Mouse (Mus musculus) lung, embryonic 16.5 days (tissue): ENCODE results near the gene Sulf2. TPM values are rescaled to one million over a fixed set of nuclear protein-coding genes. Genes with fewer than 3 reads are reported as not detected.

ENCODE experiments used
- ATAC-seq: fragments of 200-750 bp; cut with Nextera tagmentation; 2 replicates; pipeline ENCODE4 v1.8.0; 2017; ENCODE audit warnings: low read depth, mild to moderate bottlenecking, moderate library complexity
- H3K27ac ChIP-seq: fragments of 300-500 bp; sonication (generic); 2 replicates; pipeline ENCODE4 v1.5.1; 2014; ENCODE audit warnings: mild to moderate bottlenecking, control low read depth, low read length
- H3K27me3 ChIP-seq: fragments of 300-500 bp; sonication (generic); 2 replicates; pipeline ENCODE4 v1.6.1; 2014; ENCODE audit warnings: low read depth, low read length, mixed read lengths; ENCODE audit not compliant: control insufficient read depth, insufficient read depth
- H3K36me3 ChIP-seq: fragments of 300-500 bp; sonication (generic); 2 replicates; pipeline ENCODE4 v1.6.1; 2014; ENCODE audit warnings: low read length; ENCODE audit not compliant: control insufficient read depth, insufficient read depth
- H3K4me1 ChIP-seq: fragments of 300-500 bp; sonication (generic); replicated peaks from 2 replicates; pipeline ENCODE4 v1.6.1; 2014; ENCODE audit warnings: low read length, mixed read lengths; ENCODE audit not compliant: control insufficient read depth, insufficient read depth
- H3K4me2 ChIP-seq: fragments of 300-500 bp; sonication (generic); 2 replicates; pipeline ENCODE4 v1.6.1; 2014; ENCODE audit warnings: low read depth, low read length, control low read depth
- H3K4me3 ChIP-seq: fragments of 300-500 bp; sonication (generic); 2 replicates; pipeline ENCODE4 v1.5.1; 2014; ENCODE audit warnings: mild to moderate bottlenecking, low read length, control low read depth
- H3K9ac ChIP-seq: fragments of 300-500 bp; sonication (generic); 2 replicates; pipeline ENCODE4 v1.6.1; 2014; ENCODE audit warnings: low read length, control low read depth
- H3K9me3 ChIP-seq: fragments of 300-500 bp; sonication (generic); 2 replicates; pipeline ENCODE4 v1.6.1; 2016; ENCODE audit warnings: low read length; ENCODE audit not compliant: control insufficient read depth
- WGBS: fragments of 180-500 bp; shearing (Covaris S2); extraction: QIAGEN DNeasy Blood & Tissue Kit; methylation state at CpG from one replicate; pipeline ENCODE4 v1.1.7; 2014; 5-methylcytosine and 5-hydroxymethylcytosine counted together
- polyA plus RNA-seq: library from polyadenylated mRNA; unstranded; fragments of >200 nt; fragmentation: Nextera tagmentation; extraction: Ambion mirVana; gene quantifications from 2 replicates; pipeline ENCODE4 v1.2.1, GENCODE M21; 2015

The Sulf2 gene
- polyA plus RNA-seq, 1 experiment from 2014 or later: 28.2 TPM

- no peaks in the 10 kb centered on the region for H3K4me1 ChIP-seq
- H3K9ac ChIP-seq: no peak overlapping the region
- H3K27me3 ChIP-seq: no peaks in the 10 kb centered on the region
- no peak overlapping the region for H3K27ac ChIP-seq
- H3K9me3 ChIP-seq: no peaks in the 10 kb centered on the region
- H3K4me2 ChIP-seq: no peak overlapping the region
- no peak for ATAC-seq
- H3K4me3 ChIP-seq: no peak overlapping the region
- no peaks in the 10 kb centered on the region for H3K36me3 ChIP-seq
- 69% methylated on average over 2 of the region's 2 CpGs for WGBS
Measured at GRCm38 (mm10) chr2:166106631-166107030, 48.8 kb downstream of the Sulf2 start.

- no peak for ATAC-seq
- Histone ChIP-seq H3K27ac (no peak overlapping the region), H3K9me3 (no peaks in the 10 kb centered on the region), H3K9ac (no peak overlapping the region), H3K27me3 (no peaks in the 10 kb centered on the region), H3K4me3 (no peak overlapping the region), H3K4me1 (no peaks in the 10 kb centered on the region), H3K36me3 (no peaks in the 10 kb centered on the region), H3K4me2 (no peak overlapping the region)
- 74% methylated on average over 9 of the region's 9 CpGs for WGBS
Measured at GRCm38 (mm10) chr2:166105911-166106310, 49.6 kb downstream of the Sulf2 start.

- no peak for ATAC-seq
- Histone ChIP-seq H3K4me1 (no peaks in the 10 kb centered on the region), H3K27me3 (no peaks in the 10 kb centered on the region), H3K27ac (no peak overlapping the region), H3K9me3 (no peaks in the 10 kb centered on the region), H3K4me2 (no peak overlapping the region), H3K36me3 (no peaks in the 10 kb centered on the region), H3K4me3 (no peak overlapping the region), H3K9ac (no peak overlapping the region)
- WGBS: 65% methylated on average over 7 of the region's 7 CpGs
Measured at GRCm38 (mm10) chr2:166102893-166103292, 52.6 kb downstream of the Sulf2 start.

- Histone ChIP-seq H3K27me3 (no peaks in the 10 kb centered on the region), H3K4me3 (no peak overlapping the region), H3K4me2 (no peak overlapping the region), H3K27ac (no peak overlapping the region), H3K36me3 (no peaks in the 10 kb centered on the region), H3K9ac (no peak overlapping the region), H3K9me3 (no peaks in the 10 kb centered on the region), H3K4me1 (no peaks in the 10 kb centered on the region)
- 72% methylated on average over 21 of the region's 21 CpGs for WGBS
- no peak for ATAC-seq
Measured at GRCm38 (mm10) chr2:166100309-166101262, 54.9 kb downstream of the Sulf2 start.

GRCm38 (mm10) chr2:166098292-166098933, 57.0 kb downstream of the Sulf2 start:
- no peaks in the 10 kb centered on the region for H3K9me3 ChIP-seq
- 0 out of 2 replicates have a peak, but pooled peaks have one; percentile 16 for ATAC-seq
- no peaks in the 10 kb centered on the region for H3K36me3 ChIP-seq
- H3K4me1 ChIP-seq: no peaks in the 10 kb centered on the region
- 60% methylated on average over 15 of the region's 15 CpGs for WGBS
- H3K4me2 ChIP-seq: no peak overlapping the region
- no peak overlapping the region for H3K4me3 ChIP-seq
- no peak overlapping the region for H3K27ac ChIP-seq
- no peaks in the 10 kb centered on the region for H3K27me3 ChIP-seq
- H3K9ac ChIP-seq: no peak overlapping the region

GRCm38 (mm10) chr2:166097443-166098291, 57.8 kb downstream of the Sulf2 start:
- Histone ChIP-seq H3K9me3 (no peaks in the 10 kb centered on the region), H3K27me3 (no peaks in the 10 kb centered on the region), H3K4me3 (no peak overlapping the region), H3K9ac (no peak overlapping the region), H3K4me2 (no peak overlapping the region), H3K27ac (no peak overlapping the region), H3K4me1 (no peaks in the 10 kb centered on the region), H3K36me3 (no peaks in the 10 kb centered on the region)
- ATAC-seq: no peak
- 67% methylated on average over 18 of the region's 18 CpGs for WGBS

- 94% methylated on average over 1 of the region's 1 CpGs for WGBS
Measured at GRCm38 (mm10) chr2:166096834-166097233, 58.6 kb downstream of the Sulf2 start.

GRCm38 (mm10) chr2:166096300-166096699, 59.2 kb downstream of the Sulf2 start:
- no peak for ATAC-seq
- H3K9ac ChIP-seq: no peak overlapping the region
- H3K4me2 ChIP-seq: no peak overlapping the region
- no peaks in the 10 kb centered on the region for H3K27me3 ChIP-seq
- 93% methylated on average over 6 of the region's 6 CpGs for WGBS
- H3K9me3 ChIP-seq: no peaks in the 10 kb centered on the region
- H3K4me1 ChIP-seq: no peaks in the 10 kb centered on the region
- H3K27ac ChIP-seq: no peak overlapping the region
- H3K36me3 ChIP-seq: no peaks in the 10 kb centered on the region
- H3K4me3 ChIP-seq: no peak overlapping the region

More at GRCm38 (mm10) chr2:166096834-166097233, 58.6 kb downstream of the Sulf2 start:
- H3K27me3 ChIP-seq: no peaks in the 10 kb centered on the region
- ATAC-seq: no peak
- no peaks in the 10 kb centered on the region for H3K9me3 ChIP-seq
- no peak overlapping the region for H3K4me3 ChIP-seq
- H3K4me2 ChIP-seq: no peak overlapping the region
- no peaks in the 10 kb centered on the region for H3K36me3 ChIP-seq
- no peak overlapping the region for H3K27ac ChIP-seq
- H3K4me1 ChIP-seq: no peaks in the 10 kb centered on the region
- H3K9ac ChIP-seq: no peak overlapping the region

- no peaks in the 10 kb centered on the region for H3K36me3 ChIP-seq
- H3K4me1 ChIP-seq: no peaks in the 10 kb centered on the region
- no peak overlapping the region for H3K27ac ChIP-seq
- H3K9me3 ChIP-seq: no peaks in the 10 kb centered on the region
- H3K4me2 ChIP-seq: no peak overlapping the region
- no peak for ATAC-seq
- WGBS: 92% methylated on average over 6 of the region's 6 CpGs
- H3K27me3 ChIP-seq: no peaks in the 10 kb centered on the region
- no peak overlapping the region for H3K4me3 ChIP-seq
- no peak overlapping the region for H3K9ac ChIP-seq
Measured at GRCm38 (mm10) chr2:166092412-166092811, 63.1 kb downstream of the Sulf2 start.
